Mouse (Mus musculus): ENCODE measurements around the gene Zbtb41.

The Zbtb41 gene

GRCm38 (mm10) chr1:139480246-139480645, 58.2 kb downstream of the Zbtb41 start:
- no peak for DNase-seq

- no peak for DNase-seq
These were observed 59.1 kb downstream of the Zbtb41 start for GRCm38 (mm10) chr1:139481146-139481545.

- DNase-seq = no peak
These were observed 72.5 kb downstream of the Zbtb41 start for GRCm38 (mm10) chr1:139494630-139495029.

- no peak for DNase-seq
These were observed 73.3 kb downstream of the Zbtb41 start for GRCm38 (mm10) chr1:139495408-139495807.

GRCm38 (mm10) chr1:139496212-139496611, 74.1 kb downstream of the Zbtb41 start:
- no peak for DNase-seq

- no peak for DNase-seq
These were observed 77.7 kb downstream of the Zbtb41 start for GRCm38 (mm10) chr1:139499751-139500150.

- no peak for DNase-seq
These were observed 79.2 kb downstream of the Zbtb41 start, which contains the start of gene F13b for GRCm38 (mm10) chr1:139501258-139501752. Gene F13b, plus strand, starts transcription at chr1:139501702.
